Mouse (Mus musculus): ENCODE results near the gene Cx3cr1. TPM values are rescaled to one million over a fixed set of nuclear protein-coding genes. Genes with fewer than 3 reads are reported as not detected.
A peak's percentile ranks its signal among the peaks of the same experiment; 100 is the strongest.

Cx3cr1 gene
- total RNA-seq, 1 experiment from 2014 or later, result 12.9 TPM

GRCm38 (mm10) chr9:119982241-119982811 lies 87.4 kb downstream of the Cx3cr1 start:
- ATAC-seq (ENCODE audit: extremely low read depth, insufficient number of reproducible peaks, low FRiP score, poor library complexity, severe bottlenecking), result peak; percentile 61

- peak; percentile 20; the same call in 1 of the 2 replicates for ATAC-seq (ENCODE audit: extremely low read depth, insufficient number of reproducible peaks, low FRiP score, poor library complexity, severe bottlenecking)
Observed at GRCm38 (mm10) chr9:119981183-119982179, 88.2 kb downstream of the Cx3cr1 start.

DNA sequence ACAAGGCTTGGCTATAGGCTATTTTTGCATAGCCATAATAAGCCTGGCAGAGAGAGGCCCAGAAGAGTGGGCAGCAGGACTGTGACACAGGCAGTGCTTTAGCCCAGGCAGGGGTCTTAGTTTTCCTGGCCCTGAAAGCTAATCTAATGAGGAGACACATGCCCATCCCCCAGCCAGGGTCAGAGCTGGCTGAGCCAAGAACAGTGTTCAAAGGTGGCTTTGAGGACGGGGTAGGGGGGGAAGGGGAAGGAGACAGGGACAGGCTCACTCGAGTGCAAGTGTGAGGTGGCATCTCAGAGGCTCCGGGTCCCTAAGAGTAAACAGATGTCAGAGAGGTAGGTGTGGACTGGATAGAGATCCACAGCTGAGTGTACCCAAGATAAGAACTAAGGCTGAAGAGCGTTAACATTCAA lies 88.9 kb downstream of the Cx3cr1 start:
- no peak for ATAC-seq (ENCODE audit: extremely low read depth, insufficient number of reproducible peaks, low FRiP score, poor library complexity, severe bottlenecking)

DNA sequence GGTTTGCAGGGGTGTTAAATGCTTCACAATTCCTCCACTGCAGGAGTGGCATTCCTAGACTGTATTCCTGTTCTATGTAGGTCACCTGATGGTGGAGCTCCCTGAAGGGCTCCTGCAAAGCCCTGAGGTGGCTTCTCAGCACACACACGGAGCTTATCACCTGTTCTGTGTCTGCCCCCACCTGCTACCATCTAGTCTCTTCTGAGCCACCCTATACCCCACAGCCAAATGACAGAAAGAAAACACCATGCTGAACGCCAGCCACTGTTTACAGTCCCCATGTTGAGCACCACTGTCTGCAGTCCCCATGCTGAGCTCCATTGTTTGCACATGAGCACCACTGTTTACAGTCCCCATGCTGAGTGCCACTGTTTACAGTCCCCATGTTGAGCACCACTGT lies 89.9 kb downstream of the Cx3cr1 start:
- ATAC-seq (ENCODE audit: extremely low read depth, insufficient number of reproducible peaks, low FRiP score, poor library complexity, severe bottlenecking), result no peak

- no peak for ATAC-seq (ENCODE audit: extremely low read depth, insufficient number of reproducible peaks, low FRiP score, poor library complexity, severe bottlenecking)
Observed at GRCm38 (mm10) chr9:119978811-119979441, 90.8 kb downstream of the Cx3cr1 start.

- peak; percentile 33 for ATAC-seq (ENCODE audit: extremely low read depth, insufficient number of reproducible peaks, low FRiP score, poor library complexity, severe bottlenecking)
Observed at GRCm38 (mm10) chr9:119978151-119978810, 91.4 kb downstream of the Cx3cr1 start.

GRCm38 (mm10) chr9:119977557-119978060 lies 92.1 kb downstream of the Cx3cr1 start:
- no peak for ATAC-seq (ENCODE audit: extremely low read depth, insufficient number of reproducible peaks, low FRiP score, poor library complexity, severe bottlenecking)

GRCm38 (mm10) chr9:119976704-119977556 lies 92.7 kb downstream of the Cx3cr1 start:
- ATAC-seq (ENCODE audit: extremely low read depth, insufficient number of reproducible peaks, low FRiP score, poor library complexity, severe bottlenecking), result peak; percentile 4; the same call in 1 of the 2 replicates

DNA sequence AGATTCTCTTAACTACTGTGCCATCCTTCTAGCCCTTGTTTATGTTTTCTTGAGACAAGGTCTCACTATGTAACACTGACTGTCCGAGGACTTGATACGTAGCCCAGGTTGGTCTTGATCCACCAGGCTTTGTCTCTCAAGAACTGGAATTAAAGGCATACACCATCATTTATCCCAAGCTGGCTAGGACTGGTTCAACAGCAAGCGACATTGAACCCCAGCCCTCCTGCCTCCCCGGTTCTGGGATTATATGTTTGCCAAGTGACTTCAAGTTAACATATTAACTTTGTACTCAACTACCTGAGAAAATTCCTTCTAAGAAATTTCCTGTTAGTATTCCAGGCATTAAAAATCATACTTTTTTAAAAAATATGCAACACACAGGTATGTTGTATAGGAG lies 94.4 kb downstream of the Cx3cr1 start:
- no peak for ATAC-seq (ENCODE audit: extremely low read depth, insufficient number of reproducible peaks, low FRiP score, poor library complexity, severe bottlenecking)

- no peak for ATAC-seq (ENCODE audit: extremely low read depth, insufficient number of reproducible peaks, low FRiP score, poor library complexity, severe bottlenecking)
Observed at GRCm38 (mm10) chr9:119974609-119975008, 95.1 kb downstream of the Cx3cr1 start.

DNA sequence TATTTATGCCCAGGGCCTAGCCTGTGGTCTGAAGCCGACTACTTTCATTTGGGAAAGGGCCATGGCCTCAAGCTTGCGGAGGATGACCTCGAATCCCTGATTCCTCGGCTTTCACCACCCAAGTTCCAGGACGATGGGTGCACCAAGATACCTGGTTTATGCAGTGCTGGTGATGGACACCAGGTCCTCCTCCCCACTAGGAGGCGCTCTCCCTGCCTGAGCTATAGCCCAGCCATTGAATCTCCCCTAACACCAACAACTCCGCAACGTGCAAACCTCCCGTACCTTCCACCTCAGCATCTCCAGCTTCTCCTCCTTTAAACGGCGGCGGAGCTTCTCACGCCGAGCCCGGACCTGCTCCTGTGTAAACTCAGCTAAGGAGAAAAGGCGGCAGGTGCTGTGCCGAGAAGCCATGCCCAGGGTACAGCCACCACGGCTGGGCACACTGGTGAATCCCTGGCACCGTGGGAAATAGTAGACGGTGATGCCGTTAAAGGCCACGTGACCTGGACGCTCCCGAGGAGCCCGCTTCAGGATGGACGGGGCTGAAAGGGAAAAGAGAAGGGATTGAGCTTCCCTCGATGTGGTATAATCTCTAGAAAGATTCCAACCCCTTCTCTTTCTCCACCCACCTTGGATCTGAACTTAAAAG lies 95.7 kb downstream of the Cx3cr1 start:
- ATAC-seq (ENCODE audit: extremely low read depth, insufficient number of reproducible peaks, low FRiP score, poor library complexity, severe bottlenecking), result no peak

DNA sequence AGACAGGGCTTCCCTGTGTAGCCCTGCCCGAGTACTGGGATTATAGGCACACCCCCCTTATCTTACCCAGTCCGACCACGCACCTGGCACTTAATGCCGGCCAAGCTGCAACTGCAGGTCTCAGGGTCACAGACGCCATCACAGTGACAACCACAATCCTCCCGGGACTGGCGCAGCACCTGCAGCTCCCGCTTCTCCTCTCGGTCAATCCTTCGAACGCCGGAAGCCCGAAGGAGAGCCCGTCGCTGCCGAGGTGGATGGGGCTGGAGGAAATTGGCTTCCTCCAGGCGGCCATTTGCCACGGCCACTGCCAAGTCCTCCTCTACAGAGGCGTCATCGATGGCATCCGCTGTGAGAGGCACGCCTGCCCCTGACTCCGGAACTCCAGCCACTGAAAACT lies 96.4 kb downstream of the Cx3cr1 start:
- ATAC-seq (ENCODE audit: extremely low read depth, insufficient number of reproducible peaks, low FRiP score, poor library complexity, severe bottlenecking), result no peak

- ATAC-seq (ENCODE audit: extremely low read depth, insufficient number of reproducible peaks, low FRiP score, poor library complexity, severe bottlenecking), result no peak
Observed at GRCm38 (mm10) chr9:119972582-119972981, 97.1 kb downstream of the Cx3cr1 start.

- ATAC-seq (ENCODE audit: extremely low read depth, insufficient number of reproducible peaks, low FRiP score, poor library complexity, severe bottlenecking), result no peak
Observed at GRCm38 (mm10) chr9:119972166-119972565, 97.5 kb downstream of the Cx3cr1 start.

DNA sequence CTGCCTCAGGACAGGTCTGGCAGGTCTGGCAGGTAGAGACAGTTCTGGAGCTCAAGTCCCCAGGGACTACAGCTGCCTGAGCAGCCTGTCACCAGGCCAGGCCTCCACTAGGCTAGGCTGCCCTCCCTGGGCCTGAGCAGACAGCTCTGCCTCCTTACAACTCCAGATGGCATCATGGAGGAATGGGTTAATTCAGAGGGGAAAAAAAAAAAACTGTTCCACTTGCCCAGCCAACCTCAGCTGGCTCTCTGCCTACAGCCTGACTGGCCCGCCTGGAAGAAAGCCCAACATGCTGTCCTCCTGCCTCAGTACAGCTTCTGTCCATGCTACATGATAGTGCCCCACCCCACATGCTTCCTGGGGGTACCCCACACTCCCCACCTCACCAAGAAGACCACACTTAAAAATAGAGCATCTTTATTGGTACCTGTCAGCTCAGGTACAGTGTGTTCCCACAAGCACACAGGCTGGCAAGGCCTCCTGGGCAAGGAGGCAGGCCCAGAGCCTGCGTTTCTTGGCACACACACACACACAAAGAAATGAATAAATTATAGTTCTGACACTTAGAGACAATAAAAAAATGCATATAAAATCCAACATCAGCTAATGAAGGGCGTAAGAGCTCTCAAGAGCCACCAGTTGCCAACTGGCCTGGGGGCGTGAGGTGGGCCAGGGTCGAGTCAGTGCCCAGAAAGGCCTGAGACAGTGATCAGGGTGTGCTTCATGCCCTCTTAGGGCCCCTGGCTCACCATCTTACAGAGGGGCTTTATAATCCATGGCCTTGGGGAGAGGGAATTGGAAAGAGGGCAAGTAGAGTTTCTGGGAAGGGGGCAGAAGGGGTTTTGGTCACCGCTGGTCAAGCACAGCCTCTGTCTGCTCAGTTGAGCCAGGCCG lies 98.7 kb downstream of the Cx3cr1 start:
- ATAC-seq (ENCODE audit: extremely low read depth, insufficient number of reproducible peaks, low FRiP score, poor library complexity, severe bottlenecking), result no peak

DNA sequence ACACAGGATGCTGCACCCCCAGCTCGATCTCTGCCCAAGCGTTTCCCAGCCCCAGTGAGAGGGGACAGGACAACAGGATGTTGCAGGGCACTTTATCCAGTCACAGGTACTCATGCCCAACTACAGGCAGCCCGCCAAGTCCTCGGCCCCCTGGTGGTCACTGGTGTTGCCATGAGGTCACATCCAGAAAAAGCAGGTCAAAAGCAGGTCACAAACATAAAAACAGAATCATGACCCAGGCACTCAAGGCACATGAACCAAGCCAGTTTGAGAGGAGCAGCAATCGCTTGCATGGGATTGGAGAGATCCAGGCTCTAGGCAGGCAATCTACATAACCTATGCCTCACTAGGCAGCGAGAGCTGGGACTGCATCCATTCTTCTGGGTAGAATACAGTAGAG lies 99.5 kb downstream of the Cx3cr1 start:
- no peak for ATAC-seq (ENCODE audit: extremely low read depth, insufficient number of reproducible peaks, low FRiP score, poor library complexity, severe bottlenecking)

GRCm38 (mm10) chr9:119969811-119970210 lies 99.9 kb downstream of the Cx3cr1 start:
- no peak for ATAC-seq (ENCODE audit: extremely low read depth, insufficient number of reproducible peaks, low FRiP score, poor library complexity, severe bottlenecking)
